ENCODE assay signal across 14 mouse cellular contexts in the genomic region with DNA sequence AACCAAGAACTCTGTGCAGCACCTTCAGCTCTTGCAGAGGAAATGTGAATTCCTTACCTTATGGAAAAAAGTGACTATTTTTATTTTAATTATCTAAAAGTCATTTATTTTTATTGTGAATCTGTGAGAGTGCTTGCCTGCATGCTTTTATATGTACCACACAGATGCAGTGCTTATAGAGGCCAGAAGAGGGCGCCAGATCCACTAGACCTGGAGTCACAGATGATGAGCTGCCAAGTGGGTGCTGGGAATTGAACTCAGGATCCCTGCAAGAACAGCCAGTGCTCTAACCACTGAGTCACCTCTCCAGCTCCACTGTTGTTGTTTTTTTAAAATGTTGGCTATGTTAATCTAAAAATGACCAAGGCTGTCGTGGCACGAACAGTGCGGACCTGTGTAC.
DNase-seq lines count a peak whose midpoint lies in the region; ATAC-seq and TF ChIP-seq lines count a peak whose summit lies in the region.
"Had no signal": no experiment of that assay in that cellular context is flagged by ENCODE, and none has a peak within 500 bp of the region (broad histone marks: within the 10 kb centered on the region; RNA-seq: fewer than 3 reads in every experiment).

No protein-coding gene starts in this region.

- H3K4me3 ChIP-seq in forebrain, postnatal 0 days (ENCODE audit: low read depth, low read length): no peak overlapping the region
- no peak overlapping the region for H3K4me3 ChIP-seq in forebrain, embryonic 13.5 days
- H3K4me3 ChIP-seq in liver, embryonic 14.5 days (ENCODE audit: insufficient read depth in 1 of 2, low read depth in 2 of 2, low read length in 2 of 2): no peak overlapping the region
- H3K4me3 ChIP-seq in liver, embryonic 12.5 days: no peak overlapping the region
- H3K4me3 ChIP-seq: liver, embryonic 13.5 days; megakaryocyte, embryonic 14.5 days; myocyte had no signal

- WGBS in forebrain, postnatal 0 days: 84% methylated on average over 4 of the region's 4 CpGs
- WGBS in forebrain, embryonic 13.5 days: 87% methylated on average over 4 of the region's 4 CpGs
- WGBS in liver, embryonic 14.5 days (ENCODE audit: insufficient replicate concordance): 64% methylated on average over 4 of the region's 4 CpGs
- WGBS in liver, embryonic 12.5 days (ENCODE audit: insufficient replicate concordance): 70% methylated on average over 4 of the region's 4 CpGs

- H3K27ac ChIP-seq in forebrain, postnatal 0 days (ENCODE audit: low read depth, low read length): no peak overlapping the region
- no peak overlapping the region for H3K27ac ChIP-seq in forebrain, embryonic 13.5 days
- no peak overlapping the region for H3K27ac ChIP-seq in liver, embryonic 14.5 days
- no peak overlapping the region for H3K27ac ChIP-seq in liver, embryonic 12.5 days
- H3K27ac ChIP-seq: liver, embryonic 13.5 days had no signal

- H3K27me3 ChIP-seq in forebrain, postnatal 0 days (ENCODE audit: insufficient read depth, low read length): no peaks in the 10 kb centered on the region
- no peaks in the 10 kb centered on the region for H3K27me3 ChIP-seq in forebrain, embryonic 13.5 days
- no peaks in the 10 kb centered on the region for H3K27me3 ChIP-seq in liver, embryonic 14.5 days (ENCODE audit: control insufficient read depth, insufficient read depth, low read length)
- H3K27me3 ChIP-seq in liver, embryonic 12.5 days (replicated peaks): no peaks in the 10 kb centered on the region
- H3K27me3 ChIP-seq: liver, embryonic 13.5 days; megakaryocyte, embryonic 14.5 days had no signal

- no peaks in the 10 kb centered on the region for H3K9me3 ChIP-seq in forebrain, postnatal 0 days (ENCODE audit: low read length)
- H3K9me3 ChIP-seq in forebrain, embryonic 13.5 days (replicated peaks): no peaks in the 10 kb centered on the region; the same call in 1 of the 2 replicates
- H3K9me3 ChIP-seq in liver, embryonic 14.5 days (ENCODE audit: control insufficient read depth, low read length): no peaks in the 10 kb centered on the region
- no peaks in the 10 kb centered on the region; the same call in 1 of the 2 replicates for H3K9me3 ChIP-seq in liver, embryonic 12.5 days (replicated peaks)
- H3K9me3 ChIP-seq: liver, embryonic 13.5 days had no signal

- DNase-seq in forebrain, postnatal 0 days: no peak
- DNase-seq in liver, embryonic 14.5 days (ENCODE audit: low read depth in 3 of 3, low spot score in 3 of 3): no peak
- peak; percentile 52 for DNase-seq in thymus, postnatal 4 days
- DNase-seq in thymus, postnatal 36 days: no peak
- peak; percentile 33 for DNase-seq in testis, postnatal 14 days (ENCODE audit: low spot score)
- no peak for DNase-seq in adrenal gland, postnatal 10 days
- DNase-seq: adrenal gland, postnatal 25 days; cerebellum, adult 18-20 months; liver, embryonic 13.5 days had no signal

- H3K36me3 ChIP-seq in forebrain, postnatal 0 days (ENCODE audit: insufficient read depth): no peaks in the 10 kb centered on the region
- H3K36me3 ChIP-seq in forebrain, embryonic 13.5 days (ENCODE audit: poor library complexity, severe bottlenecking): no peaks in the 10 kb centered on the region
- no peaks in the 10 kb centered on the region for H3K36me3 ChIP-seq in liver, embryonic 14.5 days (replicated peaks; ENCODE audit: control insufficient read depth, insufficient read depth, low read depth)
- no peaks in the 10 kb centered on the region for H3K36me3 ChIP-seq in liver, embryonic 12.5 days
- H3K36me3 ChIP-seq: liver, embryonic 13.5 days had no signal

- no peak overlapping the region for H3K9ac ChIP-seq in forebrain, postnatal 0 days
- no peak overlapping the region for H3K9ac ChIP-seq in forebrain, embryonic 13.5 days
- no peak overlapping the region for H3K9ac ChIP-seq in liver, embryonic 14.5 days (replicated peaks)
- no peak overlapping the region for H3K9ac ChIP-seq in liver, embryonic 12.5 days
- H3K9ac ChIP-seq: liver, embryonic 13.5 days had no signal

- TF ChIP-seq CTCF in forebrain, postnatal 0 days (IDR thresholded peaks at IDR 0.05; ENCODE audit: low read depth): peak; percentile 51
- peak; percentile 52 for TF ChIP-seq CTCF in liver, embryonic 14.5 days (IDR thresholded peaks at IDR 0.05; ENCODE audit: low read depth)

- H3K4me2 ChIP-seq in forebrain, postnatal 0 days (ENCODE audit: low read depth): no peak overlapping the region
- no peak overlapping the region for H3K4me2 ChIP-seq in forebrain, embryonic 13.5 days
- no peak overlapping the region for H3K4me2 ChIP-seq in liver, embryonic 14.5 days (ENCODE audit: low read depth)
- H3K4me2 ChIP-seq in liver, embryonic 12.5 days: no peak overlapping the region
- H3K4me2 ChIP-seq: liver, embryonic 13.5 days had no signal

- no peak for ATAC-seq in forebrain, postnatal 0 days
- no peak for ATAC-seq in forebrain, embryonic 13.5 days
- no peak for ATAC-seq in liver, embryonic 14.5 days (ENCODE audit: insufficient read depth)
- ATAC-seq in liver, embryonic 12.5 days: no peak
- ATAC-seq: inflammation-experienced regulatory T-cells, adult 6 months had no signal

- no peak for TF ChIP-seq EP300 in liver, embryonic 14.5 days (IDR thresholded peaks at IDR 0.05; ENCODE audit: low read depth)

- no peaks in the 10 kb centered on the region for H3K4me1 ChIP-seq in forebrain, postnatal 0 days (ENCODE audit: insufficient read depth)
- no peaks in the 10 kb centered on the region for H3K4me1 ChIP-seq in forebrain, embryonic 13.5 days
- no peaks in the 10 kb centered on the region for H3K4me1 ChIP-seq in liver, embryonic 14.5 days (replicated peaks; ENCODE audit: control insufficient read depth in 2 of 2, insufficient read depth in 2 of 2, low read length in 1 of 2)
- H3K4me1 ChIP-seq in liver, embryonic 12.5 days: no peaks in the 10 kb centered on the region
- H3K4me1 ChIP-seq: liver, embryonic 13.5 days; megakaryocyte, embryonic 14.5 days had no signal

Comparison
In these comparisons a context has a peak if more than half of its experiments do, and no peak if none do; other contexts are left out.
1. DNase-seq: peak in thymus, postnatal 4 days (single experiment) and testis, postnatal 14 days (single experiment); none in forebrain, postnatal 0 days (single experiment), liver, embryonic 14.5 days (0 of 3), thymus, postnatal 36 days (0 of 2) and adrenal gland, postnatal 10 days (single experiment).